Mouse (Mus musculus) hematopoietic stem cell, adult 5-6 weeks (primary cell): ENCODE measurements around the gene Sphkap. TPM values are rescaled to one million over a fixed set of nuclear protein-coding genes. Genes with fewer than 3 reads are reported as not detected.

Experiments used
- ATAC-seq, 2 experiments: fragments of 125-278 bp in 1 of 2; replicated peaks in 1 of 2; 2 replicates each; pipeline ENCODE4 v1.8.0; 2016 to 2017; ENCODE audit warnings: inconsistent platforms in 2 of 2, mild to moderate bottlenecking in 2 of 2, moderate number of reproducible peaks in 2 of 2, low read depth in 1 of 2, moderate TSS enrichment in 1 of 2; ENCODE audit not compliant: low FRiP score in 2 of 2, poor library complexity in 2 of 2, severe bottlenecking in 2 of 2, insufficient read depth in 1 of 2, low TSS enrichment in 1 of 2
- total RNA-seq: library from RNA; stranded (forward); fragments of 172-1452, 232-1000 nt; gene quantifications from 2 replicates; pipeline ENCODE4 v1.2.3, GENCODE M21; 2017

Sphkap gene
- not detected in 2 replicates for total RNA-seq

GRCm38 (mm10) chr1:83408021-83408464 lies at the start of gene Sphkap:
Gene Sphkap, minus strand, starts transcription at chr1:83408200.
- no peak for ATAC-seq

GRCm38 (mm10) chr1:83451291-83451690 lies 43.3 kb upstream of the Sphkap start:
- ATAC-seq = no peak

- ATAC-seq = no peak
These were observed 32.4 kb upstream of the Sphkap start for GRCm38 (mm10) chr1:83440422-83440821.

GRCm38 (mm10) chr1:83433932-83434331 lies 25.9 kb upstream of the Sphkap start:
- ATAC-seq = no peak

DNA sequence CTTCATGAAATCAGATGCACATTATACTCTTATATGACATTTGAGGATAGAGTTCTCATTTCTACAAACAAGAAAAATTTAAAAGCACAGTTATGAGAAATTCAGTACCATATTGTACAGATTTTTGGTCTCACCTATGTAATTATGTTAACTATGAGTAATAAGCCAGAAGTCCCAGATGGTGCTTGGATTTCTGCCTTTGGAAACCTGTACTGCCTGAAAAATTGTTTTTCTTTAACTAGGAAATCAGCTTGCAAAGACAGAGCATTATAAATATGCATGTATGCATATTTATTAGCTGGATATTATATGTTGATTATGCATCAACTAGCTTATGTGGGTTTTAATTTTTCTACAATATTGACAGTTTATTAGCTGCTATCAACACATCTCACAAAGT lies 21.9 kb upstream of the Sphkap start:
- no peak for ATAC-seq

- ATAC-seq = no peak
These were observed 384 bp downstream of the Sphkap start for GRCm38 (mm10) chr1:83407616-83408015.

DNA sequence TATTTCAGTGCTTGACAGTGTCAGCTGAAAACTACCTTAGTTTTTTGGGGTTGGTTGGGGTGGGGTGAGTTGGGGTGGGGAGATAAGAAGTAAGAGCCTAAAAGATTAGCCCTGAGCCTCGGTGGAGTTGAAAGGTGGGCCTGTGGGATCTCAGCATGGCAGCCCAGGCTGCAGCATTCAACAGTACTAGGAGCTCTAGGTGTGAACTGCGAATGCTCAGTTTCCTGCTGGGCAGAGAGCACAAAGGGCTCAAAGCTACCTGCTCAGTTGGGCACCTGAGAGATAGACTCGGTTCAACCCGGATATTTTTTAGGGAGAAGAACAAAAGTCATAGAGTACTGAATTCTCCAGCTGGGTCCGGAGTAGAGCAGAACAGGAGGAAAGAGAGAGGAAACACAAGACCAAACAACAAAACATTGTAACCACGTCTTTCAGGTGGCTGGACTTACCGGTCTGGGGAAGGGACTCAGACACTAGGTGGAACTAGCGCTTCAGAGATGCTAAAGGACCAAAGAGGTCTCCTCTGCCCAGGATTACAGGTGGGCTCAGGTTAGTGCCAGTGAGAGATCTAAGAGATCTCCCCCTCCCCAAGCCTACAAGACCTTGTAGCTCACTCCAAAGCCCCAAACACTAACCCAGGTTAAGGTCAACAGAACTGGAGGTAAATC lies 984 bp downstream of the Sphkap start:
- no peak for ATAC-seq

DNA sequence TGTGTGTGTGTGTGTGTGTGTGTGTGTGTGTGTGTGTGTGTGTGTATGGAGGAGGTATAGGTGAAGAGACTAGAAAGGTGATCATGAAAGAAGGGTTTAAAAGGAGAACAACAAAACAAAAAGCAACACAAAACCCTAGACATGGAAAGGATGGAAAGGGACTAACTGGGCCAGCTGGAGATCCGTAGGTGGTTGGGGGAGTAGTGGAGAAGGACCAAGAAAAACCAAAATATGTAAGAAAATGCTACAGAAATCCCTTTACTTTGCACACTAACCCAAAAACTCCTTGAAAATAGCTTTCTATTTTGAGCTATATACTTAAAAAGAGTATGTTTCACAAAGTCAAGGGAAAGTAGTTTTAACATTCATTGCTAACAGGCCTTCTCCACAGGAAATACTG lies 6.9 kb downstream of the Sphkap start:
- no peak for ATAC-seq

GRCm38 (mm10) chr1:83396284-83396683 lies 11.7 kb downstream of the Sphkap start:
- ATAC-seq = no peak

DNA sequence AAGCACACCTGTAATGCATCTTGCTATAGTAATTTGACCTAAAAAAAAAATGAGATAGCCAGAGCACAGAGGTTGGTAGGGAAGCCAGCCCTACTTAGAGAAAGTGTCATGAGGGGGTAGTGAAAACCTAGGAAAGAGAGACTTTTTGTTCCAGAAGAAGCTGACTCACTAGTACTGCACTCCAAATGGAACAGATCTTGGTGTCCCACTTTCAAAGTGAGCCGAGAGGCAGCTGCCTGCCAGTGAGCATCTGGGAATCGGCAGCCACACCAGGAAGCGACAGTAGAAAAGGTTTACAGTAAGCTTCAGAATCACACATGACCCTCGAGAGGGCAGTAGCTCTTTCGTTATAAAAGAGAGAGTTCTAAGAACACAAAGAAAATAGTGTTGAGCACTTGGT lies 12.4 kb downstream of the Sphkap start:
- ATAC-seq = no peak

DNA sequence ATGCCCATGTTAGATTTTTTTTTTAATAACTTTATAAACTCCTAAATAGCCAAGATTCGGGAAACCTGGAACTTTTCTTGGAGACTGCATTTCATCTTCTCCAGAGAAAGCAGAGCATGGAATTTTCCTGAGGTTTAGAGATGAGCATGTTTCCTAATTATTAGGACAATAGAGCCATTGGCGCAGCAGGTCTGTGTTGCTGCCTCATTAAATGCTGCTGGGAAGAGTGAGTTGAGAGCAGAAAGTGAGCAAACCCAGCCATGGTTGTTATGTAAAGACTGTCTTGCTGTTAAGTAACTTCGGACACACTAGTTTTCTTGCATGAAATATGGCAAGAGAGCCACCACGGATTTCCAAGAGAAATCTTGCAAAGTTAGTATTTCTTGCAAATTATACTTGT lies 18.6 kb downstream of the Sphkap start:
- no peak for ATAC-seq

GRCm38 (mm10) chr1:83377404-83377803 lies 30.6 kb downstream of the Sphkap start:
- ATAC-seq = no peak

- ATAC-seq = no peak
These were observed 41.5 kb downstream of the Sphkap start for GRCm38 (mm10) chr1:83366456-83366855.

DNA sequence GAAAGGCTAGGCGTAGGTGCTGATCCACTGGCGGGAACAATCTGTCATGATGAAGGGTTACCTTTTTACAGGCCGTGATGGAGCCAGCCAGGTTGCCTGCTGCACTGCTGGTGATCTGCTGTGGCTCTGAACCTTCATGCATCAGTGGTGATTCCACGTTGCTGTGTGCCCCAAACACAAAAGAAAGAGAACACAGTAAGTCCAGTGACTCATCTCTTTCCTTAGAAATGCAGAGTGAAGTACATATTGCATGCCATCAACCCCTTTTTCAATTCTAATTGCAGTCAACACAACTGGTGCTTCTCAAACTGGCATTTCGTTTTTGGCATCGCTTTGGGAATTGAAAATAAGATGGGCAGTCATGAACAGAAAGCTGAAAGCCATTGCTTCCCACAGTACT lies 45.8 kb downstream of the Sphkap start:
- no peak for ATAC-seq

DNA sequence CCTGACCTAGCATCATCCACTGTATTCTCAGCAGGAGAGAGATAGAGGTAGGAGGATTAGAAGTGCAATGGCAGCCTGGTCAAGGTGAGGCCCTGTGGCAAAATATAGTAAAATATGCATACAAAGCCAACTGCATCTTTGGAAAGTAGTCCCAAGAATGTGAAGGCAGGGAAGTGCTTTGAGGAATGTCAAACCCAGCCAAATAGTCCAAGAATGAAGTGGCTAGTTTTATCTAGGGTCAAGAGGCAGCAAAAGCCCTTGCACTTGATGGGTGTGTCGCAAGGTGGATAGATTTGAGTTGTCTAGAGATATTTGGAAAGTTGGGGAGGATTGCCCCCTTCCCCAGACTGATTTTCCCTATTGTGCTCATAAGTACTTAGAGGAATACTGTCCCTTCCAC lies 61.5 kb downstream of the Sphkap start:
- no peak for ATAC-seq

DNA sequence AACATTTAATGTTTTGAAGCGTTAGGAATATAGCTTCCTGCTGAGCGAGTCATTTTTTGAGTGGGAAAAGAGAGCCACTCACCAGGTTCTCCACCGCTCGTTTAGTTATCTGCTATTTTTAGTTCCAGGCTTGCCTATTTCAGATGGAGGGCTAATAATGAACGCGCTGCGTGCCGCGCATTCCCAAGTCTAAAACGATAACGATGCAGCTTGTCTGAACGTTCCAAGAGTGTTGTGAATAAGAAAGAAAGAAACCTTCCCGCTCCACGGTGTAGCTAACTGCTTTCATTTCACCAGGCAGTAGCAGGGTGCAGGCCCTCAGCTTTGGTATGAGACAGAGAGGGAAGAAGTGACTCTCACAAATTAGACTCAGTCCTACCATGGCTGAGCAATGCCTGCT lies 62.4 kb downstream of the Sphkap start:
- no peak for ATAC-seq

- no peak for ATAC-seq
These were observed 62.9 kb downstream of the Sphkap start for GRCm38 (mm10) chr1:83345069-83345468.

GRCm38 (mm10) chr1:83342726-83343250 lies 65.2 kb downstream of the Sphkap start:
- ATAC-seq = no peak

DNA sequence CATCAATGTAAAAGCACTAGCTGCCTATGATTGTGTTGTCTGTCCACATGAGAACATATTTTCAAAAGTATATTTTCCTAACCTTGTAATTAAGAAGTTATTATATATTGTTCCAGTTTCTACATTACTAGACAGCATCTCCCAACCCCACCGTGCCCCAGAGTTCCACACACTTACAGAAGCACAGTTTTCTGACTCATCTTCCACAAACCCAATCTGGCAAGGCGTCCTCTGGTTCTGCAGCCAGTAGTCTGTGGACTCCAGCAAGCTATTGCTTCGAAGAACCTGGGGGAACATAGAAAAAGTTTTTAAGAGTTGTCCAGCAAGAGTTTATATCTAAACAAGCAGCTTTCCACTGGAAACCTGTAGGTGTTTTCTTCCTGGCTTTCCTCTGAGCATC lies 68.6 kb downstream of the Sphkap start:
- no peak for ATAC-seq
